Comparison of ENCODE assay signal across 10 mouse cellular contexts in the genomic region with DNA sequence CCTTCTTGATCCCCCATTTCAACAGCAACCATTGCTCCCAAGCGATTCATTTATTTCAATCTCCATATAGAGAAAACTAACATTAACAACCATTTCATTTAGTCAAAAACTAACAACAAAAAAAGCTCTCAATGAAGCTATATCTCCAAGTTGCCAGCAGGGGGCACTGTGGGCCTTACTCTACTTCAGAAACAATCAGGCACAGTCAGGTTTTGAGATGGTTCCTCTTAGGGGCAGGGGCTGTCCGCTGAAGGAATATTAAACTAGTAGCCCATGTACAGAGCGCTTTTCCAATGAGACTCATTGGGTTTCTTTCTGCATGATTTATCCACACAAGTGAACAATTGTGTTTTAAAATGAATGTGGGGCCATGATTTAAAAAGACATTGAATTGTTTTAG.
DNase-seq lines count a peak whose midpoint lies in the region; ATAC-seq and TF ChIP-seq lines count a peak whose summit lies in the region.
"Had no signal": no experiment of that assay in that cellular context is flagged by ENCODE, and none has a peak within 500 bp of the region (broad histone marks: within the 10 kb centered on the region; RNA-seq: fewer than 3 reads in every experiment).

No protein-coding gene starts in this region.

- peak; percentile 4 for DNase-seq in MEL (ENCODE audit: low read depth, low spot score)
- peak; percentile 67 for DNase-seq in brain, adult 2 months (ENCODE audit: low read depth, low spot score)
- DNase-seq in left cerebral cortex, postnatal 4 days, result peak; percentile 73
- no peak for DNase-seq in thymus, postnatal 25 days

- no peaks in the 10 kb centered on the region for H3K27me3 ChIP-seq in intestine, postnatal 0 days (replicated peaks; ENCODE audit: control insufficient read depth, insufficient read depth, low read length)
- H3K27me3 ChIP-seq in intestine, embryonic 16.5 days (replicated peaks; ENCODE audit: control insufficient read depth, insufficient read depth, low read length), result no peaks in the 10 kb centered on the region
- no peaks in the 10 kb centered on the region for H3K27me3 ChIP-seq in MEL (ENCODE audit: control insufficient read depth in 1 of 2, insufficient read depth in 2 of 2, low read length in 2 of 2)
- no peaks in the 10 kb centered on the region for H3K27me3 ChIP-seq in small intestine, adult 2 months (ENCODE audit: control insufficient read depth, insufficient read depth, low read length)

- no peak for TF ChIP-seq EP300 in MEL (IDR thresholded peaks at IDR 0.05; ENCODE audit: low read depth in 1 of 2, low read length in 2 of 2)

- no peak overlapping the region for H3K9ac ChIP-seq in intestine, postnatal 0 days (ENCODE audit: low read depth, low read length)
- H3K9ac ChIP-seq in intestine, embryonic 16.5 days (ENCODE audit: low read depth, low read length), result no peak overlapping the region
- no peak overlapping the region for H3K9ac ChIP-seq in MEL (ENCODE audit: control insufficient read depth, low read depth, low read length, poor library complexity, severe bottlenecking)
- H3K9ac ChIP-seq: embryonic facial prominence, embryonic 12.5 days; limb, embryonic 12.5 days had no signal

- intact Hi-C loops in left cerebral cortex, postnatal 4 days (cut with DNase I), result loop anchor here (2.0 to 10.0 kb wide), 2 partner anchors 173 to 627 kb away; partner anchors contain the start of gene Spock1

- H3K4me3 ChIP-seq in intestine, postnatal 0 days (ENCODE audit: low read depth, low read length), result no peak overlapping the region
- no peak overlapping the region for H3K4me3 ChIP-seq in intestine, embryonic 16.5 days (ENCODE audit: low read length)
- no peak overlapping the region for H3K4me3 ChIP-seq in MEL (ENCODE audit: control insufficient read depth in 1 of 2, insufficient read depth in 1 of 2, low read depth in 2 of 2, low read length in 2 of 2)
- no peak overlapping the region for H3K4me3 ChIP-seq in small intestine, adult 2 months (ENCODE audit: low read depth, low read length)
- H3K4me3 ChIP-seq: embryonic facial prominence, embryonic 12.5 days; limb, embryonic 12.5 days had no signal

- no peak for ATAC-seq in intestine, postnatal 0 days
- no peak for ATAC-seq in intestine, embryonic 16.5 days
- ATAC-seq in granulocyte monocyte progenitor cell, adult 5-6 weeks (replicated peaks; ENCODE audit: poor library complexity, severe bottlenecking), result peak; percentile 22; the same call in 1 of the 2 replicates

- no peaks in the 10 kb centered on the region for H3K79me2 ChIP-seq in MEL (ENCODE audit: control insufficient read depth, insufficient read depth, low read length, poor library complexity)

- H3K9me3 ChIP-seq in intestine, postnatal 0 days (ENCODE audit: control insufficient read depth), result no peaks in the 10 kb centered on the region
- no peaks in the 10 kb centered on the region for H3K9me3 ChIP-seq in intestine, embryonic 16.5 days (ENCODE audit: control insufficient read depth, low read length)
- no peaks in the 10 kb centered on the region for H3K9me3 ChIP-seq in MEL (replicated peaks; ENCODE audit: insufficient read depth, low read length)
- H3K9me3 ChIP-seq: embryonic facial prominence, embryonic 12.5 days had no signal

- peak; percentile 73 for TF ChIP-seq CTCF in intestine, postnatal 0 days (IDR thresholded peaks at IDR 0.05; ENCODE audit: low read depth)
- peak; percentile 17 to 30 (median 23); a peak in 2 of 6 replicates for TF ChIP-seq CTCF in MEL (IDR thresholded peaks at IDR 0.05 in 2 of 3, conservative IDR thresholded peaks at IDR 0.05 in 1 of 3; ENCODE audit: control insufficient read depth in 1 of 3, insufficient read depth in 1 of 3, low read depth in 2 of 3, low read length in 3 of 3, poor library complexity in 1 of 3, severe bottlenecking in 1 of 3)
- TF ChIP-seq CTCF in small intestine, adult 2 months (IDR thresholded peaks at IDR 0.05; ENCODE audit: extremely low read depth, insufficient read length, insufficient replicate concordance, low read depth, low read length), result peak; percentile 37; the same call in 1 of the 2 replicates

- no peak for TF ChIP-seq POLR2A in MEL (IDR thresholded peaks at IDR 0.05; ENCODE audit: control insufficient read depth in 1 of 2, insufficient read depth in 1 of 2, low read depth in 1 of 2, low read length in 2 of 2, poor library complexity in 1 of 2)
- no peak for TF ChIP-seq POLR2A in small intestine, adult 2 months (IDR thresholded peaks at IDR 0.05; ENCODE audit: low read depth, low read length)

- H3K36me3 ChIP-seq in intestine, postnatal 0 days (ENCODE audit: control insufficient read depth, insufficient read depth), result no peaks in the 10 kb centered on the region
- no peaks in the 10 kb centered on the region for H3K36me3 ChIP-seq in intestine, embryonic 16.5 days (ENCODE audit: control insufficient read depth, insufficient read depth, low read length)
- no peaks in the 10 kb centered on the region for H3K36me3 ChIP-seq in MEL (ENCODE audit: control insufficient read depth in 1 of 2, insufficient read depth in 2 of 2, low read length in 2 of 2)
- H3K36me3 ChIP-seq in small intestine, adult 2 months (ENCODE audit: control insufficient read depth, insufficient read depth, low read length), result no peaks in the 10 kb centered on the region
- H3K36me3 ChIP-seq: embryonic facial prominence, embryonic 12.5 days; limb, embryonic 12.5 days had no signal

- no peaks in the 10 kb centered on the region for H3K4me1 ChIP-seq in intestine, postnatal 0 days (replicated peaks; ENCODE audit: control insufficient read depth, insufficient read depth, low read length)
- H3K4me1 ChIP-seq in intestine, embryonic 16.5 days (ENCODE audit: control insufficient read depth, insufficient read depth, low read length), result peaks cover 4% of the 10 kb centered on the region; the same call in 1 of the 2 replicates
- H3K4me1 ChIP-seq in MEL (ENCODE audit: control insufficient read depth in 1 of 2, insufficient read depth in 2 of 2, low read length in 2 of 2), result no peaks in the 10 kb centered on the region
- H3K4me1 ChIP-seq in small intestine, adult 2 months (ENCODE audit: control insufficient read depth, insufficient read depth, insufficient read length, low read length), result no peaks in the 10 kb centered on the region

- no peak; the same call in 1 of the 2 replicates for TF ChIP-seq RAD21 in MEL (IDR thresholded peaks at IDR 0.05; ENCODE audit: low read depth, low read length)

- WGBS in intestine, postnatal 0 days, result 24% methylated on average over 3 of the region's 3 CpGs
- WGBS in intestine, embryonic 16.5 days, result 23% methylated on average over 3 of the region's 3 CpGs
- 35% methylated on average over 3 of the region's 3 CpGs for WGBS in small intestine, adult 2 months

- H3K4me2 ChIP-seq in intestine, postnatal 0 days (replicated peaks; ENCODE audit: low read depth), result no peak overlapping the region
- H3K4me2 ChIP-seq in intestine, embryonic 16.5 days (ENCODE audit: low read depth, low read length), result no peak overlapping the region
- H3K4me2 ChIP-seq: embryonic facial prominence, embryonic 12.5 days; limb, embryonic 12.5 days had no signal

- H3K27ac ChIP-seq in intestine, postnatal 0 days (ENCODE audit: low read depth, low read length), result no peak overlapping the region
- H3K27ac ChIP-seq in intestine, embryonic 16.5 days (ENCODE audit: low read length), result no peak overlapping the region
- no peak overlapping the region for H3K27ac ChIP-seq in MEL (ENCODE audit: control insufficient read depth, low read depth, low read length)
- H3K27ac ChIP-seq in small intestine, adult 2 months (ENCODE audit: insufficient read depth, low read depth, low read length), result no peak overlapping the region
- H3K27ac ChIP-seq: embryonic facial prominence, embryonic 12.5 days; limb, embryonic 12.5 days had no signal

TF ChIP-seq in MEL, 35 proteins besides CTCF, POLR2A, EP300 and RAD21:
- TF ChIP-seq SMC3 (IDR thresholded peaks at IDR 0.05; ENCODE audit: low read depth, low read length) (0 out of 2 replicates have a peak, but pooled peaks have one; percentile 8), ZC3H11A (IDR thresholded peaks at IDR 0.05; ENCODE audit: low read depth, low read length) (no peak)
TF ChIP-seq in MEL: peak in this region for 1.

Comparison
In these comparisons a context has a peak if more than half of its experiments do, and no peak if none do; other contexts are left out.
1. CTCF ChIP-seq: peak in every context shown above with its lines; median percentile 73 in intestine, postnatal 0 days; 37 in small intestine, adult 2 months; 23 in MEL.